Mouse (Mus musculus) megakaryocyte, embryonic 14.5 days (primary cell): ENCODE measurements around the gene Gm37240.

ENCODE experiments used
- FLI1 ChIP-seq: IDR thresholded peaks from 2 replicates; pipeline ENCODE4 v1.6.1; 2012; ENCODE audit warnings: low read length, inconsistent platforms, mixed read lengths
- GATA1 ChIP-seq: IDR thresholded peaks from 3 replicates; pipeline ENCODE4 v1.6.1; 2012; ENCODE audit warnings: mixed read lengths, low read length, inconsistent platforms, borderline replicate concordance

DNA sequence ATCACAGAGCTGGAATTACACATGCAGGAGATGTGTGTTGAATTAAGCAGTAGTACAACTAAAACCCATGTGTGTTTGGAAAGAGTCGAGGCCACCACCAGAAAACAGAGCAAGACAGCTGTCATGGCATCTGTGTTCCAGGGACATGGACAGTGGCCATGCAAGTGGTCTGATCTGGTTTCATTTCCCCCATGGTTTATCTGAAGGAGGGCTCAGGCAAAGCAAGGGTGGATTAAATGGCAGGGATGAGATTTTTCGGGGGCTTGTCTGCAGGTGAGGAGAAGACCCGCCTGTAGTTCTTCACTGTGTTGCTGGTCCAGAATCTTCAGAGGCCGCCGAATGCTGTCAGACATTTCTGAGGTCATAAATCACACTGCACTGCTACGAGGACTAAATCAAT lies 539.3 kb downstream of the Gm37240 start:
- TF ChIP-seq GATA1 (no peak), FLI1 (no peak)
